Mouse (Mus musculus): ENCODE measurements around the gene Myh13. TPM values are rescaled to one million over a fixed set of nuclear protein-coding genes. Genes with fewer than 3 reads are reported as not detected.

The Myh13 gene
- total and polyA plus RNA-seq, 3 experiments: 0.05 TPM; not detected in 2

- no peaks in the 10 kb centered on the region for H3K36me3 ChIP-seq (ENCODE audit: control insufficient read depth, insufficient read depth, low read length)
- H3K79me2 ChIP-seq (replicated peaks; ENCODE audit: control insufficient read depth, insufficient read depth, low read length): no peaks in the 10 kb centered on the region
- DNase-seq: no peak
- WGBS: 52% methylated on average over 2 of the region's 2 CpGs
- no peak for TF ChIP-seq POLR2A (IDR thresholded peaks at IDR 0.05; ENCODE audit: insufficient read depth, low read depth, low read length)
- no peak for TF ChIP-seq EP300 (IDR thresholded peaks at IDR 0.05; ENCODE audit: insufficient read depth, low read depth, low read length)
- no peak for TF ChIP-seq CTCF (IDR thresholded peaks at IDR 0.05)
- H3K27ac ChIP-seq: no peak overlapping the region
- no peaks in the 10 kb centered on the region for H3K27me3 ChIP-seq (ENCODE audit: control insufficient read depth, insufficient read depth, low read length)
- intact Hi-C loops (cut with DNase I): no loop called here
- no peak overlapping the region for H3K9ac ChIP-seq (ENCODE audit: low read depth, low read length)
- H3K4me1 ChIP-seq (ENCODE audit: control insufficient read depth, insufficient read depth, low read length): no peaks in the 10 kb centered on the region
- no peak overlapping the region for H3K4me3 ChIP-seq
Measured at GRCm38 (mm10) chr11:67345186-67345855, 23.9 kb downstream of the Myh13 start.

DNA sequence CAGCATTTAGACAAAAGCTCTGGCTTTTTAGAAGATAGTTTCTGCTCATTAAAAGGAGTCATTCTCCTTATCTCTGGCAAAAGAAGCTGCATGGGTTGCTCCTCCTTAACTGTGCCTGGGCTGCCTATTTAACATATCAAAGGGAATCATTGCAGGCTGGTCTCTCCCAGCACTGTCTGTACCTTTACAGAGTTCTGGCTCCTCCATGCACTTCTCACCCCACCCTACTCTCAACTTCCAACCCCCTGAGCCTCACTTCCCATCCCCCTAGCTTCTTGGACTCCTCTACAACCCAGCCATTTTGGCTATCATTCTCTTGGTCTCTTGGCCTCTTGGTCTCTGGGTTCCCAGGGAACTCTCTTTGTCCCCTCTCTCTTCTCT, 24.4 kb downstream of the Myh13 start:
- no peak overlapping the region for H3K4me3 ChIP-seq
- no peak for DNase-seq
- intact Hi-C loops (cut with DNase I): no loop called here
- H3K27me3 ChIP-seq (ENCODE audit: control insufficient read depth, insufficient read depth, low read length): no peaks in the 10 kb centered on the region
- no peak overlapping the region for H3K27ac ChIP-seq
- H3K36me3 ChIP-seq (ENCODE audit: control insufficient read depth, insufficient read depth, low read length): no peaks in the 10 kb centered on the region
- H3K9ac ChIP-seq (ENCODE audit: low read depth, low read length): no peak overlapping the region
- no peaks in the 10 kb centered on the region for H3K4me1 ChIP-seq (ENCODE audit: control insufficient read depth, insufficient read depth, low read length)
- H3K79me2 ChIP-seq (replicated peaks; ENCODE audit: control insufficient read depth, insufficient read depth, low read length): no peaks in the 10 kb centered on the region
- TF ChIP-seq EP300 (IDR thresholded peaks at IDR 0.05; ENCODE audit: insufficient read depth, low read depth, low read length) (no peak), CTCF (IDR thresholded peaks at IDR 0.05) (no peak), POLR2A (IDR thresholded peaks at IDR 0.05; ENCODE audit: insufficient read depth, low read depth, low read length) (no peak)

DNA sequence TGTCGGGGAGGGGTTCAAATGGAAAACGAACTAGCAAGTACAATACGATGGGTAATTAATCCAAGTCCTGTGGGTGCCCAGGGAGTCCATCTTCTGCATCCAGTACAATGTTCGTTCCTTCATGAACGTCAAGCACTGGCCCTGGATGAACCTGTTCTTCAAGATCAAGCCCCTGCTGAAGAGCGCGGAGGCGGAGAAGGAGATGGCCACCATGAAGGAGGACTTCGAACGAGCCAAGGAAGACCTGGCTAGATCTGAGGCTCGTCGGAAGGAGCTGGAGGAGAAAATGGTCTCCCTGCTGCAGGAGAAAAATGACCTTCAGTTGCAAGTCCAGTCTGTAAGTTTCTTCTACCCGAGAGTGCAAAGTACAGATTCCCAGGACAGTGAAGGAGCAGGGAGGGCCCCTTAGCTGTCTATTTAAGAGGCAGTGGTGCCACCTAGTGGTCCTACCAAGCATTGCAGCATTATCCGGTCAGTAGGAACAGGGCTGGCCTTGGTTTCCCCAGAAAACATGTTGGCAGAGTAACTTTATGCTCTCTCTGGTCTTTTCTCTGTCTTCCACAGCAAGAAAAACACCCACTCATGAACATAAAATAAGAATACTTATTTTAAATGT, 28.8 kb downstream of the Myh13 start:
- DNase-seq: peak; percentile 56 to 70
- TF ChIP-seq POLR2A (IDR thresholded peaks at IDR 0.05; ENCODE audit: insufficient read depth, low read depth, low read length) (no peak), EP300 (IDR thresholded peaks at IDR 0.05; ENCODE audit: insufficient read depth, low read depth, low read length) (0 out of 2 replicates have a peak, but pooled peaks have one; percentile 34), CTCF (IDR thresholded peaks at IDR 0.05) (peak; percentile 97; the same call in 1 of the 2 replicates)
- Histone ChIP-seq H3K4me3 (no peak overlapping the region), H3K27ac (no peak overlapping the region), H3K36me3 (ENCODE audit: control insufficient read depth, insufficient read depth, low read length) (no peaks in the 10 kb centered on the region), H3K9ac (ENCODE audit: low read depth, low read length) (no peak overlapping the region), H3K4me1 (ENCODE audit: control insufficient read depth, insufficient read depth, low read length) (no peaks in the 10 kb centered on the region), H3K27me3 (ENCODE audit: control insufficient read depth, insufficient read depth, low read length) (no peaks in the 10 kb centered on the region), H3K79me2 (replicated peaks; ENCODE audit: control insufficient read depth, insufficient read depth, low read length) (no peaks in the 10 kb centered on the region)
- intact Hi-C loops (cut with DNase I): loop anchor here (1.0 kb wide), 1 partner anchor 238 kb away; no protein-coding TSS in a partner anchor
- 55% methylated on average over 14 of the region's 14 CpGs for WGBS

DNA sequence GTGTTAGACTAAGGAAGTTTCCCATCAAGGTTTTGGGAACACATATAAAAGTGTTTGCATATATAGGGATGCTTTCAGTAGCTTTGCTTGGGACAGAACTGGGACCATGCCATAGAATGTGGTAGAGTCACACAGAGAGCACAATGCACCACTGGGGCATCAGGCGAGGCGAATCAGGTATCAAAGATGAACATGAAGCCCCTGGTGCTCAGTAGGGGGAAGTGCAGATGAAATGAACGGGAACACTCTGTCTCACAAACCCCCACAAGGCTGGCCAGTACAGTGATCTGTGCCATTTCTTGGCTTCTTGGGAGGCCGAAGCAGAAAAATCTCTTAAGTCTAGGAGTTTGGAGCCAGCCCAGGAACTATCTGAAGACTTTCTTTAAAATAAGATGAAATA, 31.6 kb downstream of the Myh13 start:
- WGBS: 53% methylated on average over 4 of the region's 4 CpGs
- Histone ChIP-seq H3K4me3 (no peak overlapping the region), H3K36me3 (ENCODE audit: control insufficient read depth, insufficient read depth, low read length) (no peaks in the 10 kb centered on the region), H3K4me1 (ENCODE audit: control insufficient read depth, insufficient read depth, low read length) (no peaks in the 10 kb centered on the region), H3K79me2 (replicated peaks; ENCODE audit: control insufficient read depth, insufficient read depth, low read length) (no peaks in the 10 kb centered on the region), H3K27ac (no peak overlapping the region), H3K9ac (ENCODE audit: low read depth, low read length) (no peak overlapping the region), H3K27me3 (ENCODE audit: control insufficient read depth, insufficient read depth, low read length) (no peaks in the 10 kb centered on the region)
- no peak for TF ChIP-seq CTCF (IDR thresholded peaks at IDR 0.05)
- no peak for TF ChIP-seq EP300 (IDR thresholded peaks at IDR 0.05; ENCODE audit: insufficient read depth, low read depth, low read length)
- no peak for DNase-seq
- intact Hi-C loops (cut with DNase I): no loop called here

DNA sequence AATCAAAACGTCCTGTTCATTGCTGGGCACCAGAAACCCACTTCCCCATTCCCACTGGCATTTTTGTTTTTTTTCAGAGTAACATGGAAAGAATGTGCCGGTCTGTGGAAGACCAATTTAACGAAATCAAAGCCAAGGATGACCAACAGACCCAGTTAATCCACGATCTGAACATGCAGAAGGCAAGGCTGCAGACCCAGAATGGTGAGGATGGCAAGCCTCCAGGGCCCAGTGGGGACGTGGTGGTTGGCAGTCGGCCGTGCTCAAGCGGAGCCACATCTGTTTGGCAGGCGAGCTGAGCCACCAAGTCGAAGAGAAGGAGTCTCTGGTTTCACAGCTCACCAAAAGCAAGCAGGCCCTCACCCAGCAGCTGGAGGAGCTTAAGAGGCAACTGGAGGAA, 36.6 kb downstream of the Myh13 start:
- intact Hi-C loops (cut with DNase I): no loop called here
- no peak overlapping the region for H3K9ac ChIP-seq (ENCODE audit: low read depth, low read length)
- no peak overlapping the region for H3K4me3 ChIP-seq
- no peaks in the 10 kb centered on the region for H3K36me3 ChIP-seq (ENCODE audit: control insufficient read depth, insufficient read depth, low read length)
- 54% methylated on average over 10 of the region's 10 CpGs for WGBS
- TF ChIP-seq EP300 (IDR thresholded peaks at IDR 0.05; ENCODE audit: insufficient read depth, low read depth, low read length) (no peak), POLR2A (IDR thresholded peaks at IDR 0.05; ENCODE audit: insufficient read depth, low read depth, low read length) (no peak), CTCF (IDR thresholded peaks at IDR 0.05) (no peak)
- no peak for DNase-seq
- H3K27me3 ChIP-seq (ENCODE audit: control insufficient read depth, insufficient read depth, low read length): peaks cover 2% of the 10 kb centered on the region; the same call in 1 of the 2 replicates
- no peaks in the 10 kb centered on the region for H3K79me2 ChIP-seq (replicated peaks; ENCODE audit: control insufficient read depth, insufficient read depth, low read length)
- H3K27ac ChIP-seq: no peak overlapping the region
- no peaks in the 10 kb centered on the region; the same call in 1 of the 2 replicates for H3K4me1 ChIP-seq (ENCODE audit: control insufficient read depth, insufficient read depth, low read length)

DNA sequence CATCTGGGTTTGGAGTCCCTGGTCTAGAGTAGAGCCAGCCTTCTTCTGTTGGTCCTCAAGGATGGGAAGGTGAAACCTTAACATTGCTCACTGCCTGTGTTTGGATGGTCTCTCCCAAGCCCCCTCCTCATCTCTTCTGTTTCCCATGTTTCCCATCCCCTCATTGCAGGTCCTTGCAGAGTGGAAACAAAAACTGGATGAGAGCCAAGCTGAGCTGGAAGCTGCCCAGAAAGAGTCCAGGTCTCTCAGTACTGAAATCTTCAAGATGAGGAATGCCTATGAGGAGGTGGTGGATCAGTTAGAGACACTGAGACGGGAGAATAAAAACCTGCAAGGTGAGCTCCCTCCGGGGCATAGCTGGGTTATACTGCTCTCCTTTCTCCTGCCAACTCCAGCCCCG, 40.8 kb downstream of the Myh13 start:
- H3K27ac ChIP-seq: no peak overlapping the region
- peaks cover 2% of the 10 kb centered on the region; the same call in 1 of the 2 replicates for H3K27me3 ChIP-seq (ENCODE audit: control insufficient read depth, insufficient read depth, low read length)
- H3K4me1 ChIP-seq (ENCODE audit: control insufficient read depth, insufficient read depth, low read length): no peaks in the 10 kb centered on the region; the same call in 1 of the 2 replicates
- intact Hi-C loops (cut with DNase I): no loop called here
- H3K36me3 ChIP-seq (ENCODE audit: control insufficient read depth, insufficient read depth, low read length): no peaks in the 10 kb centered on the region
- no peaks in the 10 kb centered on the region for H3K79me2 ChIP-seq (replicated peaks; ENCODE audit: control insufficient read depth, insufficient read depth, low read length)
- TF ChIP-seq CTCF (IDR thresholded peaks at IDR 0.05) (no peak), EP300 (IDR thresholded peaks at IDR 0.05; ENCODE audit: insufficient read depth, low read depth, low read length) (no peak), POLR2A (IDR thresholded peaks at IDR 0.05; ENCODE audit: insufficient read depth, low read depth, low read length) (no peak)
- H3K4me3 ChIP-seq: no peak overlapping the region
- no peak for DNase-seq
- WGBS: 52% methylated on average over 3 of the region's 3 CpGs
- no peak overlapping the region for H3K9ac ChIP-seq (ENCODE audit: low read depth, low read length)
